Mouse (Mus musculus) C2C12 (cell line): ENCODE measurements around the gene Sec61a2. TPM values are rescaled to one million over a fixed set of nuclear protein-coding genes. Genes with fewer than 3 reads are reported as not detected.

Experiments used
- H3K27me3 ChIP-seq: one replicate; pipeline ENCODE4 v1.6.1; 2011; ENCODE audit not compliant: control insufficient read depth, insufficient read depth, insufficient read length
- H3K36me3 ChIP-seq: one replicate; pipeline ENCODE4 v1.6.1; 2011; ENCODE audit not compliant: control insufficient read depth, insufficient read depth
- H3K4me3 ChIP-seq: one replicate; pipeline ENCODE4 v1.5.1; 2011; ENCODE audit warnings: mild to moderate bottlenecking, control low read depth; ENCODE audit not compliant: poor library complexity, insufficient read depth, severe bottlenecking
- H3K79me2 ChIP-seq: one replicate; pipeline ENCODE4 v1.6.1; 2011; ENCODE audit not compliant: control insufficient read depth, insufficient read depth
- H3K79me3 ChIP-seq: one replicate; pipeline ENCODE4 v1.6.1; 2011; ENCODE audit warnings: low read depth, control low read depth
- H3ac ChIP-seq: one replicate; pipeline ENCODE3; 2011; ENCODE audit warnings: low read depth; ENCODE audit not compliant: control insufficient read depth, insufficient read length
- CEBPB ChIP-seq: IDR thresholded peaks from one replicate; pipeline ENCODE4 v1.6.1; 2011; ENCODE audit warnings: low read depth, mild to moderate bottlenecking, control low read depth, moderate library complexity
- CTCF ChIP-seq: IDR thresholded peaks from one replicate; pipeline ENCODE4 v1.5.1; 2011; ENCODE audit not compliant: control insufficient read depth, insufficient read depth, insufficient read length
- FOSL1 ChIP-seq: IDR thresholded peaks from one replicate; pipeline ENCODE4 v1.8.0; 2011; ENCODE audit warnings: mild to moderate bottlenecking, low read length; ENCODE audit not compliant: poor library complexity, insufficient read depth, severe bottlenecking
- MAX ChIP-seq: IDR thresholded peaks from one replicate; pipeline ENCODE4 v1.6.1; 2011; ENCODE audit warnings: mild to moderate bottlenecking, control low read depth
- MYOD1 ChIP-seq: IDR thresholded peaks from one replicate; pipeline ENCODE4 v1.6.1; 2011; ENCODE audit warnings: low read depth; ENCODE audit not compliant: control insufficient read depth, insufficient read length
- MYOG ChIP-seq: IDR thresholded peaks from one replicate; pipeline ENCODE4 v1.6.1; 2011; ENCODE audit not compliant: control insufficient read depth, insufficient read length; ENCODE audit errors: extremely low read depth
- USF1 ChIP-seq: IDR thresholded peaks from one replicate; pipeline ENCODE4 v1.6.1; 2011; ENCODE audit warnings: low read depth, mild to moderate bottlenecking, control low read depth, moderate library complexity
- polyA plus RNA-seq: library from polyadenylated mRNA; unstranded; fragments of >200 nt; fragmentation: generic; extraction: Trizol; gene quantifications from one replicate; pipeline ENCODE4 v1.2.1, GENCODE M21; 2012; ENCODE audit warnings: missing spikeins

Sec61a2 gene
- polyA plus RNA-seq, 1 experiment = 15.4 TPM

DNA sequence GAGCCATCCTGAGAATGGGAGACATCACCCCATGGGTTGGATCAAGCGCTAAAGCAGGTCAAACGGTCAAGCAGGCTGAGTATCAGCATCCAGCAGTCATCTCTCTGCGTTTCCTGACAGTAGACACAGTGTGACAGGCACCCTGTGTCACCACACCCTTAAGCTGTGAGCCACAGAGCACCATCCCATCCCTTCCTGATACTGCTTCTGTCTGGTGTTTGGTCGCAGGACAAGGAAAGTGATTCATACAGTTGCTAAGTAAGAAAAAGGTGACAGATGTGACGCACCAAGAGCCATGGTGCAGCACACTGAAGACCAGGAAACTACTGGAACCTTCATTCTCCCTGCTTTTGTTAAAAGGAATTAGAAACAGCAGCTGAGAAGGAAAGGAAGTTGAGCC is 6.4 kb downstream of the Sec61a2 start:
- H3K27me3 ChIP-seq = no peaks in the 10 kb centered on the region
- TF ChIP-seq USF1 = no peak
- TF ChIP-seq FOSL1 = no peak
- TF ChIP-seq CEBPB = no peak
- TF ChIP-seq CTCF = no peak
- TF ChIP-seq MAX = no peak
- no peak for TF ChIP-seq MYOG
- TF ChIP-seq MYOD1 = no peak
- peaks cover 20% of the 10 kb centered on the region for H3K79me3 ChIP-seq
- H3K4me3 ChIP-seq = no peak overlapping the region
- peaks cover 73% of the 10 kb centered on the region for H3K36me3 ChIP-seq
- H3ac ChIP-seq = no peak overlapping the region
- peaks cover 68% of the 10 kb centered on the region for H3K79me2 ChIP-seq

DNA sequence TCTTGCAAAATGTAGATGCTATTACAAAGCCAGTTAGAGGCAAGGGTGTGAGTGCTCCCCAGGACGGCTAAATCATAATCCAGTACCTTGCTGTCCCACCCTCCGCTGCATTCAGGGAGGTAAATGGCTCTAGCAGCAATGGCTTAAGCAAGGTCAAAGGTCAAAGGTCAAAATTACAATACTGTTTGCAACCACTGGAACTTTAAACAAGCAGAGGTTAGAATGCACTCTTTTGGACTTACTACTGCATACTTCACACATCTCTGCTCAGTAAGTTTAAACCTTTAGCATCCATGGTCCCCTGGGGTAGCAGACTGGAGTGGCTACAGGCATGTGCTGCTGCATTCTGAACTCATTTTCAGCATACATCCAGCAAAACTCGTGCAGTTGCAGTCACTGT is 17.8 kb downstream of the Sec61a2 start:
- TF ChIP-seq USF1 (no peak), MYOG (no peak), CEBPB (no peak), MAX (no peak), MYOD1 (no peak), CTCF (no peak), FOSL1 (no peak)
- no peaks in the 10 kb centered on the region for H3K79me3 ChIP-seq
- peaks cover 75% of the 10 kb centered on the region for H3K36me3 ChIP-seq
- no peaks in the 10 kb centered on the region for H3K27me3 ChIP-seq
- no peak overlapping the region for H3K4me3 ChIP-seq
- no peak overlapping the region for H3ac ChIP-seq
- no peaks in the 10 kb centered on the region for H3K79me2 ChIP-seq

DNA sequence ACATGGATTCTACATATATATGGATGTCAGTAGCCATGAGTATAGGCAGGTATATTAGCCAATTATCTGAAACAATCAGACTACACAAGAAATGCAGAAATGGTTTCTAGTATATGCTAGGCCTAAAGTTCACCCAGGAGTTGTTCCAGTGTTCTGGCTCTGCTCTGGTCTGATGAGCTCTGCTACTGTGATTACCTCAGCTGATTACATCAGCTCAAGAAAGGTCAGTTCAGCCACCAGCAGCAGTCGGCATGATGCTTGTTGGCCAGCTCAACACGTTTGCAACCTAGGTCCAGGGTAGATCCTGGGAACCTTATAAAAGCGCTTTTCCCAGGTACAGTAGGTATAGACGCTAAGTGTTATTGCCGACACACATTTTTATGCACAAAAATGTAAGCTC is 25.5 kb downstream of the Sec61a2 start:
- H3K4me3 ChIP-seq = no peak overlapping the region
- H3K79me2 ChIP-seq = no peaks in the 10 kb centered on the region
- TF ChIP-seq CEBPB = no peak
- no peak for TF ChIP-seq FOSL1
- TF ChIP-seq USF1 = no peak
- no peak for TF ChIP-seq MAX
- no peak for TF ChIP-seq MYOG
- no peak for TF ChIP-seq MYOD1
- TF ChIP-seq CTCF = no peak
- no peaks in the 10 kb centered on the region for H3K79me3 ChIP-seq
- H3ac ChIP-seq = no peak overlapping the region
- H3K36me3 ChIP-seq = peaks cover 91% of the 10 kb centered on the region
- no peaks in the 10 kb centered on the region for H3K27me3 ChIP-seq

GRCm38 (mm10) chr2:5867681-5868080 is 27.6 kb downstream of the Sec61a2 start:
- H3ac ChIP-seq = no peak overlapping the region
- H3K79me3 ChIP-seq = no peaks in the 10 kb centered on the region
- no peaks in the 10 kb centered on the region for H3K79me2 ChIP-seq
- peaks cover 92% of the 10 kb centered on the region for H3K36me3 ChIP-seq
- H3K27me3 ChIP-seq = no peaks in the 10 kb centered on the region
- TF ChIP-seq FOSL1 (no peak), MYOD1 (no peak), CTCF (no peak), MYOG (no peak), CEBPB (no peak), MAX (no peak), USF1 (no peak)
- no peak overlapping the region for H3K4me3 ChIP-seq

- Histone ChIP-seq H3K79me3 (no peaks in the 10 kb centered on the region), H3K36me3 (peaks cover 96% of the 10 kb centered on the region), H3K79me2 (no peaks in the 10 kb centered on the region), H3K4me3 (no peak within 1 kb of the TSS), H3ac (no peak within 1 kb of the TSS), H3K27me3 (no peaks in the 10 kb centered on the region)
- no peak for TF ChIP-seq CEBPB
- TF ChIP-seq CTCF = no peak
- TF ChIP-seq FOSL1 = no peak
- TF ChIP-seq MYOD1 = no peak
- TF ChIP-seq MAX = no peak
These were observed 32.4 kb downstream of the Sec61a2 start, which contains the start of gene Gm13199 for GRCm38 (mm10) chr2:5862834-5863233. TSS of gene Gm13199 (minus strand) at chr2:5862934.

DNA sequence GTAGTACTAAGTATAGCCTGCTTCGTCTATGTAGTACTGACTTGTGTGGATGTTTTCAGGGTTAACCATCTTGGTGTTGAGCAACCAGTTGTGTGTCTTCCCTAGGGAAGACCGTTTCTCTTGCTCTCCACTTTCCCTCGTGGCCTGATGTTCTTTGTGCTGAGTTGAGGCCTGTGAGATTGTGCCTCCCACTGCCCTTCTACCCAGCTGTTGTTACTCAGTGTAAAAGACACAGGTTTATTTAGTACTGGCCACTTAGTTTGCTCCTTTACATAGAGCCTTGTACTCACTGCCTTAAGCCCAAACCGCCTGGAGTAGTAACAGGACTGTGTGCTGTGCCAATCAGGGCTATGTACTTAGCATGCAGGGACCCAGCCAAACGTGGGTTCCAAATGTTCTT is 43.4 kb downstream of the Sec61a2 start:
- TF ChIP-seq FOSL1 (no peak), CTCF (no peak), USF1 (no peak), MAX (no peak), MYOG (no peak)
- Histone ChIP-seq H3ac (no peak overlapping the region), H3K27me3 (no peaks in the 10 kb centered on the region), H3K4me3 (no peak overlapping the region), H3K79me3 (peaks cover 63% of the 10 kb centered on the region), H3K36me3 (peaks cover 42% of the 10 kb centered on the region), H3K79me2 (peaks cover 76% of the 10 kb centered on the region)
